Mouse (Mus musculus) thymus, adult 2 months (tissue): ENCODE results near the gene Cep135. TPM values are rescaled to one million over a fixed set of nuclear protein-coding genes. Genes with fewer than 3 reads are reported as not detected.
A peak's percentile ranks its signal among the peaks of the same experiment; 100 is the strongest.

Source experiments
- DNase-seq: peaks from one replicate; pipeline ENCODE4 v3.0.0; 2021
- H3K27ac ChIP-seq: fragments of 200-500 bp; 2 replicates; pipeline ENCODE4 v1.5.1; 2012; ENCODE audit warnings: low read length, control low read depth; ENCODE audit not compliant: control insufficient read depth, insufficient read depth
- H3K27me3 ChIP-seq: fragments of 200-500 bp; 2 replicates; pipeline ENCODE4 v1.6.1; 2012; ENCODE audit warnings: mild to moderate bottlenecking, low read length, moderate library complexity, mixed read lengths; ENCODE audit not compliant: control insufficient read depth, insufficient read depth
- H3K36me3 ChIP-seq: fragments of 200-500 bp; 2 replicates; pipeline ENCODE4 v1.6.1; 2012; ENCODE audit warnings: mild to moderate bottlenecking, low read length, moderate library complexity; ENCODE audit not compliant: control insufficient read depth, insufficient read depth
- H3K4me1 ChIP-seq: fragments of 200-500 bp; replicated peaks from 2 replicates; pipeline ENCODE4 v1.6.1; 2012; ENCODE audit warnings: low read length; ENCODE audit not compliant: control insufficient read depth, insufficient read depth
- H3K4me3 ChIP-seq: fragments of 200-500 bp; 2 replicates; pipeline ENCODE4 v1.5.1; 2012; ENCODE audit warnings: mild to moderate bottlenecking, low read length, control low read depth, moderate library complexity; ENCODE audit not compliant: control insufficient read depth, insufficient read depth
- CTCF ChIP-seq: fragments of 200-500 bp; IDR thresholded peaks from 2 replicates; pipeline ENCODE4 v1.5.1; 2012; ENCODE audit warnings: mild to moderate bottlenecking, control low read depth, low read length, moderate library complexity, borderline replicate concordance; ENCODE audit not compliant: control insufficient read depth, poor library complexity, insufficient read depth; ENCODE audit errors: extremely low read depth
- POLR2A ChIP-seq: fragments of 200-500 bp; IDR thresholded peaks from 2 replicates; pipeline ENCODE4 v1.6.1; 2012; ENCODE audit warnings: mild to moderate bottlenecking, low read length, control low read depth, moderate library complexity; ENCODE audit not compliant: control insufficient read depth, poor library complexity, insufficient read depth; ENCODE audit errors: extremely low read depth
- WGBS: fragments of 180-500 bp; shearing (Covaris S2); methylation state at CpG from one replicate; pipeline ENCODE4 v1.1.7; 2018; 5-methylcytosine and 5-hydroxymethylcytosine counted together
- polyA plus RNA-seq: library from polyadenylated mRNA; depleted of rRNA; stranded (reverse); fragments of >200 nt; gene quantifications from 2 replicates; pipeline ENCODE4 v1.2.3, GENCODE M21; 2012

Gene Cep135
- polyA plus RNA-seq, 1 experiment: 2.7 TPM

DNA sequence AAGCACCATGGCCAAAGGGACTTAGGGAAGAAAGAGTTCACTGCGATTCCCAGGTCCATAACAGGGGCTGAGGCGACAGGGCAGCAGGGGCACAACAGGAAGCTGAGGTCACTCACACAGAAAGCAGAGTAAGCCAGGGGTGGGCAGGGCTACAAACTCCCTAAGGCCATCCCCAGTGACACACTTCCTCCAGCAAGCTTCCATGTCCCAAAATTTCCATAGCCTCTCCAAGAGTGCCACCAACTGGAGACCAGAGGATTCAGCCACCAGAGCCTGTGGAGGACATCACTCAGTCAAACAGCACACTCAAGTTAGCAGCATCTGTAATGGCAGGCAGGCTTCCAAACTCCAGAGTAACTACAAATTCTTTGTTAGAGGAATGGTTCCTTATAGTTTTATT is 47.1 kb downstream of the Cep135 start:
- Histone ChIP-seq H3K36me3 (peaks cover 59% of the 10 kb centered on the region), H3K4me3 (no peak overlapping the region), H3K4me1 (no peaks in the 10 kb centered on the region), H3K27me3 (no peaks in the 10 kb centered on the region), H3K27ac (no peak overlapping the region)
- no peak for DNase-seq
- WGBS: 93% methylated on average over 2 of the region's 2 CpGs
- no peak for TF ChIP-seq POLR2A
- no peak for TF ChIP-seq CTCF

DNA sequence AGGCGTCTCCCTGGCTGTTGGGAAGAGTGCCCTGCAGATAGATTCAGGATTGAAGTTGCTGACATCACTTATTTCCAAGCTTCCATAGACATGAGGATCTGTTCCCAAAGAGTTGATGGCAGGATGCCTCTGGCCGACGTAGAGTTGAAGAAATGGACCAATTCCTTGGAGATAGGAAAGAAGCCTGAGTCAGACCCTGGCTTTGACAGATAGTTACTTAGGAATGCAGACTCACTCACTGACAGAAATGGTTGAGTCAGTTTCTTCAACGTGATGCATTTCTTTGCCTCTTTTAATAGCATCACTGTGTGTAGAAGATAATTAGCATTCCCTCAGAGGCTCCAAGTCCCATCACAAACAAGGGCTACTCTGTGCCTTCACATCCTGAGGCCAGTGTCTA is 53.6 kb downstream of the Cep135 start:
- no peak for DNase-seq
- peaks cover 36% of the 10 kb centered on the region for H3K36me3 ChIP-seq
- no peak overlapping the region for H3K27ac ChIP-seq
- no peak overlapping the region for H3K4me3 ChIP-seq
- 95% methylated on average over 4 of the region's 4 CpGs for WGBS
- TF ChIP-seq CTCF (no peak), POLR2A (no peak)
- no peaks in the 10 kb centered on the region for H3K27me3 ChIP-seq
- no peaks in the 10 kb centered on the region for H3K4me1 ChIP-seq

DNA sequence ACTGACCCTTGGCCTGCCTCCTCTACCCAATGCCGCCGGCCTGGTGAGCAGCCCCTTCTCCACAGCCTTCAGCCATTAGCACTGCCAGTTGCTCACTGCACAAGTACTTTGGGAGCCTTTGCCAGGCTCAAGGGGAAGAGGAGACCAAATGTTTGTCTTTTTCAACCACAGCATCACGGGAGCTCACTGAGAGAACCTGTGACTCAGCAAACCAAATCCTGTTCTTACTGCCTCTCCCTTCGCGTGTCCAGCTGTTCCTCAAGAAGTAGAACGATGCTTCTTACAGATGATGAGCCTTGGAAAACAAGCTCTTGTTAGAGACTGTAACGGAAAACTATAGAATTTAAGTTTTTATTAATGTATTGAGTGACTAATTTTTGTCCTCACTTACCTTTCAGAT is 55.7 kb downstream of the Cep135 start:
- Histone ChIP-seq H3K36me3 (peaks cover 22% of the 10 kb centered on the region), H3K4me1 (no peaks in the 10 kb centered on the region), H3K27ac (no peak overlapping the region), H3K4me3 (no peak overlapping the region), H3K27me3 (no peaks in the 10 kb centered on the region)
- WGBS: 79% methylated on average over 7 of the region's 7 CpGs
- TF ChIP-seq POLR2A (no peak), CTCF (no peak)
- no peak for DNase-seq

DNA sequence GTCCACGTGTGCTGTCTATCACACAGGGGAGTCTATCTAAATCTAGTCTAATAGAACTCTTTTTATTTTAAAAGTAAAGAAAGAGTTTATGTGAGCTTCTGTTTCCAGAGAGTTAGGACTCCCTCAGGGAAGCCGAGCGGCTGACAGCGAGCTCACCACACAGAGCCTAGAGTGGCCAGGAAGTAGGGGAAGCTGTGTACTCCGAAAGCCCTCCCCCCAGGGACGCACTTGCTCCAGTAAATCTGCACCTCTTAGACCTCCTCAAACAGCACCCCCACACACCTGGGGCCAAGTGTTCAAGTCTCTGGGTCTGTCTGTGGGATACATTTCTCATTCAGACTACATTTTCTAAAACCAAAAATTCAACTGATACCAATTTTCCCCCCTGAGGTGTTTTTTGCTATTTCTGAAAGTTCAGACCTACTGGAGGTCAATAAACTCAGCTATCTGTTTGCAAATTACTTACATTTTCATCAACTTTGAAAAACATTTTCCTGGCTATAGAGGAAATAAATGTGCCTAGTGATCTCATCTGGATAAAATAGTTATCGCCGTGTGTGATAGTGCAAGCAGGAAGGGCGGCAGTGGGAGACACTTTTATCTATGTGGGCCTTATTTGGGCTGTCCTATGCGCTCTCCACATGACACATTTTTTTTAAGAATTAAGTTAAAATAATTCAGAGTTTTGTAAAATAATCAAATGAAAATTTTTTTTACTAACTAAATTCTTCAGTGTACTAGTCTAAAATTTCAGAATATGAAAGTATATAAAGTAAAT is 56.8 kb downstream of the Cep135 start:
- H3K4me3 ChIP-seq: no peak overlapping the region
- no peaks in the 10 kb centered on the region for H3K4me1 ChIP-seq
- no peak for TF ChIP-seq CTCF
- no peak for TF ChIP-seq POLR2A
- no peak for DNase-seq
- no peaks in the 10 kb centered on the region for H3K27me3 ChIP-seq
- H3K36me3 ChIP-seq: peaks cover 12% of the 10 kb centered on the region
- H3K27ac ChIP-seq: no peak overlapping the region
- WGBS: 95% methylated on average over 10 of the region's 10 CpGs

DNA sequence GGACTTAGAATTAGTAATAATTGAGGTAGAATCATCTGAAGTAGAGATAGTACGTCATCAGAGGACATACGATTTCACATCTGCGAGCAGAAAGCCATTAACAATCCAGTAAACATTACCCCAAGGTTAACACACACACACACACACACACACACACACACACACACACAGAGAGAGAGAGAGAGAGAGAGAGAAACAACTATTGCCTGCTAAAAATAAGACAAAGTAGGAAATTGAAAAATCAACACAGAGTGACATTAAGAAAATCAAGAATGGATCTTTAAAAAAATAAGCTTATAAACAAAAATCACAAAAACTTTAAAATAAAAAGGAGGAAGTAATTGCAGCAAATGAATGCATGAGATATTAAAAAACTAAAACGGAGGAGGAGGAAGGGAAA is 61.4 kb downstream of the Cep135 start:
- no peaks in the 10 kb centered on the region for H3K36me3 ChIP-seq
- no peaks in the 10 kb centered on the region for H3K4me1 ChIP-seq
- no peaks in the 10 kb centered on the region for H3K27me3 ChIP-seq
- no peak overlapping the region for H3K4me3 ChIP-seq
- no peak for DNase-seq
- TF ChIP-seq CTCF: no peak
- no peak for TF ChIP-seq POLR2A
- H3K27ac ChIP-seq: no peak overlapping the region
- 74% methylated on average over 4 of the region's 4 CpGs for WGBS

DNA sequence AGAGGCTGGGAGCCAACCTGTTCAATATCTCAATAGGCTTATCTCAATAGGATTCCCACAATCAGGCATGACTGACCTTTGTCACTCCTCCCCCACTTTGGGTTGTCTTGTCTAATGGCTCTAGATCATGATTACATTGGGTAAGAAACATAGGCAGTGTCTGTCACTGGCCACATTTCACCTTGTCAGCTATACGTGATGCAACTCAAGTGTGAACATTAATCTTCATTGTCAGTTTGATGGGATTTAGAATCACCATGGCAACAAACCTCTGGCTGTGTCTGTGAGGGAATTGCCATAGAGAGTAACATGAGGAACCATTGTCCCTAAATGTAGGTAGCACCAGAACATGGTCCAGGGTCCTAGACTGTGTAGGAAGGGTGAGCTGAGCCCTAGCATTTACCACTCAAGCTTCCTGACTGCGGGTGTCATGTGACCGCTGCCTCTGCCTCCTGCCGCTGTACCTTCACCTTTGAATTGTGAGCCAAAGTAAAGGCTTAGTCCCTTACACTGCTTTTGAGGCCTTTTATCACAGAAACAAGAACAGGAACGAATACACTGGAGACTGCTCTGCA is 62.7 kb downstream of the Cep135 start:
- 91% methylated on average over 5 of the region's 5 CpGs for WGBS

DNA sequence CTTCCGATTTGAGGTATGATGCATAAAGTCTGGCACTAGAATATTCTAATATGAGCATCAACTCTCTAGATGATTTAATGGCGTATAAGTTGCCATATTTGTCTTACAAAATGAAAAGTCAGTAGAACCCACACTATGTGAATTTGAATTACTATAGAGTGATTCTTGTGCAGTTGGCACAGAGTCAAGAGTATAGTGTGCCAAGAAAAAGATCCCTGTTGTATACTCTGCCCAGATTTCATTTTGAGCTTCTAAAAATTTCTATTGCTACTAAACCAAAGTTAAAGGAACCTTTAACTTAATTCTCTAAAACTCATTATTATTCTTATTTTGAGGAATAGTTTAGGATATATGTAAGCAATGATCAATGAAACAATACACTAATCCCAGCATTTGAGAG is 67.7 kb downstream of the Cep135 start, which contains the start of gene C530008M17Rik:
Gene C530008M17Rik (plus strand): TSS at position 301 of the 400 bp plus-strand sequence.
- Histone ChIP-seq H3K27ac (no peak within 1 kb of the TSS), H3K36me3 (no peaks in the 10 kb centered on the region), H3K4me1 (peaks cover 3% of the 10 kb centered on the region), H3K4me3 (peak within 1 kb of the TSS; percentile 14; the same call in 1 of the 2 replicates), H3K27me3 (peaks cover 10% of the 10 kb centered on the region)
- no peak for TF ChIP-seq POLR2A
- no peak for TF ChIP-seq CTCF
- WGBS: 99% methylated on average over 2 of the region's 2 CpGs
- DNase-seq: no peak

More for the DNA sequence above, 62.7 kb downstream of the Cep135 start:
- no peak for DNase-seq
- Histone ChIP-seq H3K4me3 (no peak overlapping the region), H3K36me3 (no peaks in the 10 kb centered on the region), H3K4me1 (no peaks in the 10 kb centered on the region), H3K27me3 (no peaks in the 10 kb centered on the region), H3K27ac (no peak overlapping the region)
- TF ChIP-seq POLR2A: no peak
- no peak for TF ChIP-seq CTCF
